Mouse (Mus musculus) forebrain, embryonic 15.5 days (tissue): ENCODE data around the gene Ecel1. TPM values are rescaled to one million over a fixed set of nuclear protein-coding genes. Genes with fewer than 3 reads are reported as not detected.

ENCODE experiments used
- ATAC-seq: fragments of 200-750 bp; cut with Nextera tagmentation; replicated peaks from 2 replicates; pipeline ENCODE4 v1.8.0; 2017; ENCODE audit warnings: mild to moderate bottlenecking, moderate TSS enrichment, moderate library complexity
- H3K27ac ChIP-seq: fragments of 300-500 bp; sonication (generic); replicated peaks from 2 replicates; pipeline ENCODE4 v1.5.1; 2015; ENCODE audit warnings: mild to moderate bottlenecking, inconsistent platforms
- H3K27me3 ChIP-seq: fragments of 300-500 bp; sonication (generic); 2 replicates; pipeline ENCODE4 v1.6.1; 2015; ENCODE audit warnings: inconsistent platforms
- H3K36me3 ChIP-seq: fragments of 300-500 bp; sonication (generic); 2 replicates; pipeline ENCODE4 v1.6.1; 2015; ENCODE audit warnings: mild to moderate bottlenecking, inconsistent platforms
- H3K4me1 ChIP-seq: fragments of 300-500 bp; sonication (generic); 2 replicates; pipeline ENCODE4 v1.6.1; 2015; ENCODE audit warnings: inconsistent platforms
- H3K4me2 ChIP-seq: fragments of 300-500 bp; sonication (generic); replicated peaks from 2 replicates; pipeline ENCODE4 v1.6.1; 2015; ENCODE audit warnings: mild to moderate bottlenecking, inconsistent platforms
- H3K4me3 ChIP-seq: fragments of 300-500 bp; sonication (generic); 2 replicates; pipeline ENCODE4 v1.5.1; 2015; ENCODE audit warnings: mild to moderate bottlenecking, inconsistent platforms
- H3K9ac ChIP-seq: fragments of 300-500 bp; sonication (generic); replicated peaks from 2 replicates; pipeline ENCODE4 v1.6.1; 2015; ENCODE audit warnings: mild to moderate bottlenecking, inconsistent platforms
- H3K9me3 ChIP-seq: fragments of 300-500 bp; sonication (generic); 2 replicates; pipeline ENCODE4 v1.6.1; 2016; ENCODE audit warnings: inconsistent platforms
- WGBS: fragments of 180-500 bp; shearing (Covaris S2); methylation state at CpG from one replicate; pipeline ENCODE4 v1.1.7; 2015; ENCODE audit warnings: mixed read lengths; 5-methylcytosine and 5-hydroxymethylcytosine counted together
- polyA plus RNA-seq: library from polyadenylated mRNA; unstranded; fragments of >200 nt; fragmentation: Nextera tagmentation; extraction: Ambion mirVana; gene quantifications from 2 replicates; pipeline ENCODE4 v1.2.1, GENCODE M21; 2015

Ecel1 gene
- polyA plus RNA-seq, 1 experiment from 2014 or later, result 21.1 TPM

DNA sequence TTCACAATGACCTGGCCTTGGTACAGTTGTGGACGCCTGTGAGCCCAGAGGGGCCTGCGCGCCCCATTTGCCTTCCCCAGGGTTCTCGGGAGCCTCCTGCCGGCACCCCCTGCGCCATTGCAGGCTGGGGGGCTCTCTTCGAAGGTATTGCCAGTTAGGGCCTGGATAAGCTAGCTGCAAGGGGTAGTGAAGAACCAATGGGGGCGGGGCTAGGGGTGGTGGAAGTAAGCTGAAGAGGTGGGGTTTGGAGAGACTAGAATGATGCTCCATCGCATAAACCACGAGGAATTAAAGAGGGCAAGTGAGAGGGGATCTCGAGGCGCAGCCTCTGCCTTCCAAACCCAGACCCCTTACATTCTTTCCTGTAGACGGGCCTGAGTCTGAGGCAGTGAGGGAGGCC is 29.2 kb upstream of the Ecel1 start:
- Histone ChIP-seq H3K36me3 (no peaks in the 10 kb centered on the region), H3K9ac (0 out of 2 replicates have a peak overlapping the region, but pooled peaks have one; percentile 22), H3K4me1 (peaks cover 22% of the 10 kb centered on the region), H3K4me2 (peak overlapping the region; percentile 90; the same call in 1 of the 2 replicates), H3K27ac (no peak overlapping the region), H3K27me3 (peaks cover 23% of the 10 kb centered on the region), H3K9me3 (no peaks in the 10 kb centered on the region), H3K4me3 (no peak overlapping the region)
- 12% methylated on average over 13 of the region's 13 CpGs for WGBS
- ATAC-seq, result 0 out of 2 replicates have a peak, but pooled peaks have one; percentile 9

DNA sequence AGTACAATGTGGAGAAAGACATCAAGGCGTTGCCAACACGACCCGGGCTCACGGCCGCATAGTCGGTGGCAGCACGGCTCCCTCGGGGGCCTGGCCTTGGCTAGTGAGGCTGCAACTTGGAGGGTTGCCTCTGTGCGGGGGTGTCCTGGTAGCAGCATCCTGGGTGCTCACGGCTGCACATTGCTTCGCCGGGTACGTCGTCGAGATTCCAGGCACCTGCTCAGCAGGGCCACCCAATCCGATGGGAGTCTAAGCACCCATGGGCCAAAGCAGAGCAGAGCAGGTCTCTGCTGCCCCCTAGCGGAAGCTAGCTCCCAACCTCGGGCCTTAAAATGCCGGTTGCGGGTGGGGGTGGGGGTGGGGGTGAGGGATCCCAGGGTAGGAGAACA is 28.4 kb upstream of the Ecel1 start:
- Histone ChIP-seq H3K4me2 (peak overlapping the region; percentile 90), H3K4me1 (peaks cover 22% of the 10 kb centered on the region), H3K9ac (0 out of 2 replicates have a peak overlapping the region, but pooled peaks have one; percentile 13), H3K9me3 (no peaks in the 10 kb centered on the region), H3K27ac (no peak overlapping the region), H3K4me3 (peak overlapping the region; percentile 18; the same call in 1 of the 2 replicates), H3K36me3 (no peaks in the 10 kb centered on the region), H3K27me3 (peaks cover 23% of the 10 kb centered on the region)
- ATAC-seq, result peak; percentile 36
- WGBS, result 14% methylated on average over 20 of the region's 20 CpGs

DNA sequence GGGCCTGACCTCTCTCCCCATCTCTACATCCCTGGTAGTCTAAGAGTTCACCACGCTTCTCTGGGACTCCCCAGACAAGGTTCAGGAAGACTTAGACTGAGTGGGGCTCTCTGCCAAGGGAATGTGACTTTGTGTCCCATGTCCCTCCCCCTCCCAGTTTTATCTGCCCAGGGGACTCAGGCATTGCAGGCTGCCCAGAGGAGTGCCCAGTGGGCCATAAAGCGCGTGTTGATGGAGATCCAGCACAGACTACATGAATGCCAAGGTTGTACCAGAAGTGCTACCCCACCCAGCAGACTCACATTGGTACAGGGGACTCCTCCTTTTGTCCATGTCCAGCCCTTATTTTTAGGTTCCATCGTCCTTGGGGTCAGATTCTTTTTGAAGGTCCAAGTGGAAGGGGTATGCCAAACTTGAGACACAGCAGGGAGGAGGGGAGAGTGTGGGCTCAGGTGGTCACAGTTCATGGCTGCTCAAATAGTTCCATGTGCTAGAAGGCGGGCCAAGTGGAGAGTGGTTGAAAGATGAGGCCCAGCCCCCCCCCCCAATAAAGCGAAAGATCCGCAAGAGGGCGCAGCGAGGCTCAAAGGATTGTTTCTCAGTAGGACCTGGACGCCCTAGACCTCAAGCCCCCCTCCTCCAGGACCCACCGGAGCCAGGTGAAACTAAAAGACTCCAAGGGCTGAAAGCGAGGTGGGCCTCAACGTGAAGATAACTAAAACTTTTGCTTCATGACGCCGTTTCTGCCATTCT is 27.9 kb upstream of the Ecel1 start:
- Histone ChIP-seq H3K27me3 (peaks cover 23% of the 10 kb centered on the region), H3K4me2 (peak overlapping the region; percentile 90), H3K36me3 (no peaks in the 10 kb centered on the region), H3K4me3 (peak overlapping the region; percentile 18; the same call in 1 of the 2 replicates), H3K9me3 (no peaks in the 10 kb centered on the region), H3K9ac (no peak overlapping the region), H3K4me1 (peaks cover 22% of the 10 kb centered on the region), H3K27ac (no peak overlapping the region)
- 34% methylated on average over 15 of the region's 15 CpGs for WGBS
- no peak for ATAC-seq

DNA sequence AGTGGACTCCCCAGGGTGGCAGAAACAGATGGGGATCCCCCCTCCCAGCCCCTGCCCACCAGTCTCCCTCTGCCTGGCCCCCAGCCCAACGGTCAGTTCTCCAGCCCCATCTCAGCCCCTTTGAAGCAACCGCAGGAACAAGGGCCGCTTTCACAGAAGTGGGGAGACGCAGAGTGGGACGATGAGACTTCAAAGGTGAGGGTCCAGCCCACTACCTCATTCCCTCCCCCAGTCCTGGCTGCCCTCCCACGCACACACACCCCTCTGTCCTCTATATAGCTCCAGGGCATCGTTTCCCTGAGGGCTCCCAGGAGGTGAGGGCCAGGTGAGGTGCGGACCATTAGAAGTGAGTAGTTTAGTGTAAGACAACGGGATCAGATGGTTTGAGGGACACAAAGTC is 26.7 kb upstream of the Ecel1 start, which contains the start of gene Prss56:
TSS of gene Prss56 (plus strand) at position 301 of the 400 bp plus-strand sequence.
- H3K27me3 ChIP-seq, result peaks cover 22% of the 10 kb centered on the region
- no peaks in the 10 kb centered on the region for H3K36me3 ChIP-seq
- H3K4me1 ChIP-seq, result peaks cover 22% of the 10 kb centered on the region
- no peak for ATAC-seq
- no peak within 1 kb of the TSS for H3K4me2 ChIP-seq
- H3K4me3 ChIP-seq, result no peak within 1 kb of the TSS
- no peak within 1 kb of the TSS for H3K9ac ChIP-seq
- H3K9me3 ChIP-seq, result no peaks in the 10 kb centered on the region
- H3K27ac ChIP-seq, result no peak within 1 kb of the TSS
- WGBS, result 50% methylated on average over 9 of the region's 9 CpGs

DNA sequence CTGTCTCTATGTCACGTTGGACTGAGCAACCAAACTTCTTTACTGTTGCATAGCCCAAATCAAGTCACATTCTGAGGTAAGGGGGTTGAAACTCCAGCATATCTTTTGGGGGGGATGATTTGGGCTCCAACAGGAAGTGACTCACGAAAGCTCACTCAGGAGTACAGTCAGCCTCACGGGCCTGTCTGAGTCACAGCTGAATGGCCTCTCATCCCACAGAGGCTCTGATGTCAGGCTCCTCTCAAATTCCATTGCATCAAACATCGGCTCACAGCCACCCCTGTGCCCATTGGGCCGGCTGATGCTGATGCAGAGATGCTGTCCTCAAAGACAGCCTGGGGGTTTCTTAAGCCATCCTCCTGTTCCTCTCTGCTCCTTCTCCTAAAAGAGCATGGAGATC is 24.6 kb upstream of the Ecel1 start:
- WGBS, result 69% methylated on average over 5 of the region's 5 CpGs
- no peak overlapping the region for H3K9ac ChIP-seq

DNA sequence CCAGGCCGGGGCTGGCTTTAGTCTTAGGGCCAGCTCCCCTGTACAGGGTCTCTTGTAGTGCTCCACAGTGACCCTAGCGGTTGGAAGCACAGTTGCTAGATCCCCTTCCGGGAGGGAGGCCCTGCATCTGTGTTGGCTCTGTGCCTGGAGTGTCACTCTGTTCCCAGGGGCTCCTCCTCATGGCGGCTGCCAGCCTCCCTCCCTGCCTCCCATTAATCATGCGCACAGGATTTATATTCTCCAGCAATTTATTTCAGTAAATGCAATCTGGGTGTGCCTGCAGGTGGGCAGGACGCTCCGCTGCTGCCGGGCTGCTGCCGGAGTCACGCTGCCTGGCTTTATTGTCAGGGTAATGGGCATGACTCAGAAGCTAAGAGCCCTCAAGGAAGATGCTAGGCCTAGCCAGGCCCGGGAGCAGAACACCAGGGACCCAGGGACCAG is 19.6 kb upstream of the Ecel1 start:
- Histone ChIP-seq H3K9me3 (no peaks in the 10 kb centered on the region), H3K36me3 (no peaks in the 10 kb centered on the region), H3K9ac (no peak overlapping the region), H3K4me3 (no peak overlapping the region), H3K4me2 (0 out of 2 replicates have a peak overlapping the region, but pooled peaks have one; percentile 21), H3K4me1 (peaks cover 12% of the 10 kb centered on the region), H3K27ac (peak overlapping the region; percentile 78), H3K27me3 (no peaks in the 10 kb centered on the region)
- 1% methylated on average over 11 of the region's 11 CpGs for WGBS
- peak; percentile 80 for ATAC-seq

More for the DNA sequence above, 24.6 kb upstream of the Ecel1 start:
- no peak overlapping the region for H3K4me3 ChIP-seq
- H3K9me3 ChIP-seq, result no peaks in the 10 kb centered on the region
- H3K4me1 ChIP-seq, result peaks cover 20% of the 10 kb centered on the region
- no peak overlapping the region for H3K4me2 ChIP-seq
- no peak for ATAC-seq
- no peaks in the 10 kb centered on the region for H3K36me3 ChIP-seq
- peaks cover 16% of the 10 kb centered on the region for H3K27me3 ChIP-seq
- H3K27ac ChIP-seq, result no peak overlapping the region

DNA sequence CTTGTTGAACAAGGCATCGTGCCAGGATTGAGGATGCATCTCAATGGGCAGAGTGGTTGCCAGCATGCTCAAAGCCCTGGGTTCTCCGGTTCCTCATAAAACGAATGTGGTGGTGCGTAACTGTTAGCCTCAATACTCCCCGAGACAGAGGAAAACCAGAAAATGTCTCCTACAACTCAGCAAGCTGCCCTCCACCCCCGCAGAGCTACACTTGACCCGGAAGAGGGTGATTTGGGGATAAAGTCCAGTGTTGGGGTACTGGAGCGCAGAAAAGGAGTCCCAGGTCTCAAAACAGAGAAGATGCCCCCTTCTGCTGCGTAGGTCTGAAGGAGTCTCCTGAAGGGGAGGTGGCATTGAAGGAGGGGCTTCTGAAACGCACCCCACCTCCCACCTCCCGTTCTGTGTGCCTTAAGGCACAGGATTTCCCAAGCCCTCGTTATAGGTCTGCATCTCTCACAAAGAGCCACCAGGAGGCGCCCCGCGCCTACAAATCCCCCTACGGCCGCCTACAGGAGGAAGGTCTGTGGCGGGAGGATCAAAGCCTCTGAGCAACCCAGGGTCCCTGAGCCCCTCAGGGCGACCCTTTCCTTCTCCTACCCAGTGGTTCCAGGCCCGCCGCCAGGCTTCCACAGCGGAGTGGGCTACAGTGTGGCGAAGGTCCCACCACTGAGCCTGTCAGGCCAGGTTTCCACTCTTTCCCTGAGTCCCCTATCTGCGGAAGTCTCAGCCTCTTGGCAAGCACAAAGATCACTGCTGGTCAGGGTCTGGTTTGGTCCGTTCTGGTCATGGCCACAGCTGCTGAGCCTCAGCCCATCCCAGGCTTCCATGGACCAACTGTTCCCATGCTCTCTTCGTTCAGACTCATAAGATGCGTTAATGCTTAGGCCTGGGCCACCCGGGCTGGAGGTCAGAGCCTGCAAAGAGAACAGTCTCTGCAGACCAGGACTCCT is 18.0 kb upstream of the Ecel1 start:
- ATAC-seq, result peak; percentile 7; the same call in 1 of the 2 replicates
- Histone ChIP-seq H3K4me3 (no peak overlapping the region), H3K27me3 (no peaks in the 10 kb centered on the region), H3K9me3 (no peaks in the 10 kb centered on the region), H3K9ac (no peak overlapping the region), H3K36me3 (no peaks in the 10 kb centered on the region), H3K27ac (no peak overlapping the region), H3K4me2 (no peak overlapping the region), H3K4me1 (peaks cover 25% of the 10 kb centered on the region)
- WGBS, result 23% methylated on average over 28 of the region's 28 CpGs

DNA sequence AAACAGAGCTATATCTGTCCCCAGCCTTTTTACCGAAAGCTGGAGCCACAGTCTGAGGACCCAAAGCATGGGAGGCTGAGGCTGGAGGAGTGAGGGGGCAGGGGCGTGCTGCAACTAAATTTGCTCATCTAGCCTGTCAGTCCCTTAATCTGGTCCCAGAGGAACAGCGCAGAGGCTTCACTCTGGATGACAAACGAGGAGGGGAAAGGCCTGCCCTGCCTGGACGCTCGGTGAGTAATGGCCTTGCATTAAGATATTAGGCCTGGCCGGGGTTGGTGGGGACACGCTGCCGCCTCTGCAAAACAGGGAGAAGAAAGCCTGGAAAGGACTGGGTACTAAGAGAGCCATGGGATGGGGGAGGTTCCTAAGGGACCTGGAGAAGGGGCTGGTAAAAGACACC is 16.0 kb upstream of the Ecel1 start:
- peaks cover 32% of the 10 kb centered on the region for H3K4me1 ChIP-seq
- no peak for ATAC-seq

DNA sequence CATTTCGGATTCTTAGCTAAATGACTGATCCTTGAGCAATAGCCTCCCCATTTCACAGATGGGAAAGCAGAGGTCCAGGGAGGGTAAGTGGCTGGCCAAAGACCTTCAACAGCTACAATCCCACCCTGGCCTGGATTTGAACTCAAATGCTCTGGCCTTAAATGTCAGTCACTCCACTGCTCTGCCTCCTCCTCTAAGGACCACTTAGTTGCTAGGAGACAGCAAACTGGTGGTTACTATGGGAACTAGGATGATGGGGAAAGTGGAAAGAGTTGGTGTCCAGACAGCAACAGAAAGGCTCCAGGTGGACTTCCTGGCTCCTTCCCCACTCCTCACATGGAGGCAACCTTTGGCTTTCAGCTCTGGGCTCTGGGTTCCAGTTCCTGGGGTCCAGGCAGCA is 15.0 kb upstream of the Ecel1 start:
- Histone ChIP-seq H3K4me2 (no peak overlapping the region), H3K36me3 (no peaks in the 10 kb centered on the region), H3K4me3 (no peak overlapping the region), H3K27me3 (no peaks in the 10 kb centered on the region), H3K9ac (no peak overlapping the region), H3K9me3 (no peaks in the 10 kb centered on the region), H3K27ac (no peak overlapping the region), H3K4me1 (peaks cover 30% of the 10 kb centered on the region)
- no peak for ATAC-seq
- 100% methylated on average over 1 of the region's 1 CpGs for WGBS

More for the DNA sequence above, 16.0 kb upstream of the Ecel1 start:
- WGBS, result 48% methylated on average over 9 of the region's 9 CpGs
- H3K4me2 ChIP-seq, result no peak overlapping the region
- no peaks in the 10 kb centered on the region for H3K36me3 ChIP-seq
- no peaks in the 10 kb centered on the region for H3K9me3 ChIP-seq
- H3K4me3 ChIP-seq, result no peak overlapping the region
- H3K9ac ChIP-seq, result no peak overlapping the region
- H3K27ac ChIP-seq, result no peak overlapping the region
- no peaks in the 10 kb centered on the region for H3K27me3 ChIP-seq

DNA sequence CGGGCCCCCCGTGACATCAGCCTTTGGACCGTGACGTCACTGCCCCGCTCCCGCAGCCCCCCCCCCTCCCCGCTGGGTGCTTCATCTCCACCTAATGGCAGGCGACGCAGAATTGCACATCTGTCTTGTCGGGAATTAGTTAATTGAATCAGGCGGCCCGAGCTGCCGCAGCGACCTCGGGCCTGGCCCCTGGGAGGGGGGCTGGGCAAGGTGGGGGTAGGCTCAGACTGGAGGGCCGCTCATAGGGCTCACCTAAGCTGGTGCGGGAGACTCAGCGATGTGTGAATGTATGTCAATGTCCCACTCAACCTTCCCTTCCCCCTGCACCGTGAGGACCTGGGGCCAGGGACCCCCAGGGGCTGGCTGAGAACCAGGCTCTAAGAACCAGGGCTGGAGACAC is 14.1 kb upstream of the Ecel1 start:
- H3K9me3 ChIP-seq, result no peaks in the 10 kb centered on the region
- 12% methylated on average over 17 of the region's 19 CpGs for WGBS
- H3K9ac ChIP-seq, result no peak overlapping the region
- no peaks in the 10 kb centered on the region for H3K27me3 ChIP-seq
- peaks cover 21% of the 10 kb centered on the region for H3K4me1 ChIP-seq
- ATAC-seq, result no peak
- H3K4me3 ChIP-seq, result no peak overlapping the region
- H3K4me2 ChIP-seq, result no peak overlapping the region
- no peak overlapping the region for H3K27ac ChIP-seq
- H3K36me3 ChIP-seq, result no peaks in the 10 kb centered on the region

DNA sequence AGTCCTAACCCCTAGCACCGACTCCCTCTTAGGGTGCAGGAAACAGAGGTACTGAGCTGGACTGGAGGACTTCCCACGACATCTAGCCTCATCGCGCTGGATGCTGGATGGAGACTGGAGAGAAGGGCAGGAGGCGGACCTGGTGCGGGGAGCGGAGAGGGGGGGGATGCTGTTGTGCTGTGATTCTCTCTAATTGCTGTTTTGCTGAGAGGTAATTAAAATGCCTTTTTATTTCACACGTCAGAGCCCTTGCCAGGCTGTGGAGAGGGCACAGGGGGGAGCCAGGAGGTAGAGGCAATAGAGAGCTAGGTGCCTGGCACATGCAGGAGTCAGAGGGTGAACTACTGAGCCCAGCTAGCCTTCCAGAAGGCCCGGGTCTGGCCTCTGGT is 8.5 kb upstream of the Ecel1 start:
- Histone ChIP-seq H3K27ac (no peak overlapping the region), H3K36me3 (no peaks in the 10 kb centered on the region), H3K9me3 (no peaks in the 10 kb centered on the region), H3K4me3 (no peak overlapping the region), H3K4me1 (peaks cover 25% of the 10 kb centered on the region), H3K4me2 (no peak overlapping the region), H3K9ac (no peak overlapping the region), H3K27me3 (no peaks in the 10 kb centered on the region)
- ATAC-seq, result peak; percentile 21; the same call in 1 of the 2 replicates
- WGBS, result 31% methylated on average over 9 of the region's 9 CpGs
